Mouse (Mus musculus) intestine, embryonic 14.5 days (tissue): ENCODE data around the gene Utp4. TPM values are rescaled to one million over a fixed set of nuclear protein-coding genes. Genes with fewer than 3 reads are reported as not detected.
A peak's percentile ranks its signal among the peaks of the same experiment; 100 is the strongest.

Source experiments
- ATAC-seq: fragments of 200-750 bp; cut with Nextera tagmentation; replicated peaks from 2 replicates; pipeline ENCODE4 v1.8.0; 2017; ENCODE audit warnings: low read depth, moderate number of reproducible peaks, moderate TSS enrichment, moderate library complexity; ENCODE audit not compliant: low FRiP score, low TSS enrichment
- DNase-seq: peaks from one replicate; pipeline ENCODE4 v3.0.0-alpha.2; 2018; ENCODE audit warnings: low spot score
- H3K27ac ChIP-seq: fragments of 300-500 bp; sonication (generic); 2 replicates; pipeline ENCODE4 v1.5.1; 2014; ENCODE audit warnings: low read depth, mild to moderate bottlenecking, control low read depth
- H3K27me3 ChIP-seq: fragments of 300-500 bp; sonication (generic); replicated peaks from 2 replicates; pipeline ENCODE4 v1.6.1; 2014; ENCODE audit warnings: low read length, control low read depth; ENCODE audit not compliant: control insufficient read depth, insufficient read depth
- H3K36me3 ChIP-seq: fragments of 300-500 bp; sonication (generic); 2 replicates; pipeline ENCODE4 v1.6.1; 2014; ENCODE audit warnings: low read length, control low read depth; ENCODE audit not compliant: control insufficient read depth, insufficient read depth
- H3K4me1 ChIP-seq: fragments of 300-500 bp; sonication (generic); replicated peaks from 2 replicates; pipeline ENCODE4 v1.6.1; 2014; ENCODE audit warnings: low read length, control low read depth, mixed read lengths; ENCODE audit not compliant: control insufficient read depth, insufficient read depth
- H3K4me2 ChIP-seq: fragments of 300-500 bp; sonication (generic); 2 replicates; pipeline ENCODE4 v1.6.1; 2014; ENCODE audit warnings: low read length
- H3K4me3 ChIP-seq: fragments of 300-500 bp; sonication (generic); 2 replicates; pipeline ENCODE4 v1.5.1; 2014; ENCODE audit warnings: low read depth, low read length, control low read depth, mixed read lengths
- H3K9ac ChIP-seq: fragments of 300-500 bp; sonication (generic); 2 replicates; pipeline ENCODE4 v1.6.1; 2014; ENCODE audit warnings: mild to moderate bottlenecking, low read length
- H3K9me3 ChIP-seq: fragments of 300-500 bp; sonication (generic); 2 replicates; pipeline ENCODE4 v1.6.1; 2016; ENCODE audit warnings: low read length, control low read depth; ENCODE audit not compliant: control insufficient read depth
- WGBS: fragments of 180-500 bp; shearing (Covaris S2); extraction: QIAGEN DNeasy Blood & Tissue Kit; methylation state at CpG from one replicate; pipeline ENCODE4 v1.1.7; 2014; 5-methylcytosine and 5-hydroxymethylcytosine counted together
- polyA plus RNA-seq: library from polyadenylated mRNA; unstranded; fragments of >200 nt; fragmentation: Nextera tagmentation; extraction: Ambion mirVana; gene quantifications from 2 replicates; pipeline ENCODE4 v1.2.1, GENCODE M21; 2014

Gene Utp4
- polyA plus RNA-seq, 1 experiment from 2014 or later: 79.6 TPM

- H3K4me3 ChIP-seq: no peak overlapping the region
- no peak overlapping the region for H3K4me2 ChIP-seq
- H3K9ac ChIP-seq: no peak overlapping the region
- no peak for ATAC-seq
- DNase-seq: no peak
- no peaks in the 10 kb centered on the region for H3K9me3 ChIP-seq
- H3K4me1 ChIP-seq: peaks cover 9% of the 10 kb centered on the region; the same call in 1 of the 2 replicates
- no peaks in the 10 kb centered on the region for H3K27me3 ChIP-seq
- H3K27ac ChIP-seq: peak overlapping the region; percentile 48; the same call in 1 of the 2 replicates
- WGBS: 82% methylated on average over 5 of the region's 5 CpGs
- no peaks in the 10 kb centered on the region for H3K36me3 ChIP-seq
These were observed 36.5 kb downstream of the Utp4 start for GRCm38 (mm10) chr8:106929921-106930320.

- ATAC-seq: no peak
- Histone ChIP-seq H3K36me3 (no peaks in the 10 kb centered on the region), H3K4me3 (no peak overlapping the region; the same call in 1 of the 2 replicates), H3K4me1 (peaks cover 20% of the 10 kb centered on the region), H3K27me3 (no peaks in the 10 kb centered on the region), H3K9me3 (no peaks in the 10 kb centered on the region), H3K4me2 (peak overlapping the region; percentile 38), H3K27ac (no peak overlapping the region), H3K9ac (0 out of 2 replicates have a peak overlapping the region, but pooled peaks have one; percentile 10)
- DNase-seq: peak; percentile 65
- 15% methylated on average over 22 of the region's 22 CpGs for WGBS
These were observed 39.1 kb downstream of the Utp4 start for GRCm38 (mm10) chr8:106932376-106933065.

GRCm38 (mm10) chr8:106933506-106934143 lies 40.2 kb downstream of the Utp4 start:
- Histone ChIP-seq H3K9ac (no peak overlapping the region), H3K4me1 (peaks cover 29% of the 10 kb centered on the region), H3K9me3 (no peaks in the 10 kb centered on the region), H3K36me3 (no peaks in the 10 kb centered on the region), H3K27ac (no peak overlapping the region), H3K4me3 (no peak overlapping the region), H3K27me3 (no peaks in the 10 kb centered on the region), H3K4me2 (no peak overlapping the region)
- no peak for ATAC-seq
- 82% methylated on average over 4 of the region's 4 CpGs for WGBS
- DNase-seq: no peak

GRCm38 (mm10) chr8:106934226-106934977 lies 41.0 kb downstream of the Utp4 start:
- no peak overlapping the region for H3K27ac ChIP-seq
- ATAC-seq (no peak), DNase-seq (no peak)
- no peaks in the 10 kb centered on the region for H3K9me3 ChIP-seq
- H3K27me3 ChIP-seq: no peaks in the 10 kb centered on the region
- no peaks in the 10 kb centered on the region for H3K36me3 ChIP-seq
- no peak overlapping the region for H3K4me3 ChIP-seq
- no peak overlapping the region for H3K9ac ChIP-seq
- no peak overlapping the region for H3K4me2 ChIP-seq
- H3K4me1 ChIP-seq: peaks cover 24% of the 10 kb centered on the region
- WGBS: 85% methylated on average over 15 of the region's 16 CpGs

- H3K27me3 ChIP-seq: no peaks in the 10 kb centered on the region
- peak within 1 kb of the TSS; percentile 91 for H3K9ac ChIP-seq
- H3K4me1 ChIP-seq: peaks cover 20% of the 10 kb centered on the region
- H3K9me3 ChIP-seq: no peaks in the 10 kb centered on the region
- H3K27ac ChIP-seq: peak within 1 kb of the TSS; percentile 87
- ATAC-seq: peak; percentile 85
- 1% methylated on average over 39 of the region's 41 CpGs for WGBS
- peak; percentile 99 for DNase-seq
- peak within 1 kb of the TSS; percentile 90 for H3K4me2 ChIP-seq
- no peaks in the 10 kb centered on the region for H3K36me3 ChIP-seq
- H3K4me3 ChIP-seq: peak within 1 kb of the TSS; percentile 55
These were observed 42.0 kb downstream of the Utp4 start, which contains the start of gene Sntb2 for GRCm38 (mm10) chr8:106935324-106935869. Gene Sntb2, plus strand, starts transcription at chr8:106935750.

GRCm38 (mm10) chr8:106935899-106936477 lies 42.6 kb downstream of the Utp4 start:
- ATAC-seq: peak; percentile 73
- WGBS: 0% methylated on average over 61 of the region's 76 CpGs
- H3K4me2 ChIP-seq: peak overlapping the region; percentile 90

GRCm38 (mm10) chr8:106936478-106937051 lies 43.1 kb downstream of the Utp4 start:
- Histone ChIP-seq H3K4me2 (peak overlapping the region; percentile 90), H3K9ac (peak overlapping the region; percentile 91), H3K27me3 (no peaks in the 10 kb centered on the region), H3K4me1 (peaks cover 20% of the 10 kb centered on the region), H3K4me3 (peak overlapping the region; percentile 55), H3K27ac (peak overlapping the region; percentile 87), H3K36me3 (no peaks in the 10 kb centered on the region), H3K9me3 (no peaks in the 10 kb centered on the region)
- DNase-seq: peak; percentile 77
- ATAC-seq: no peak; the same call in 1 of the 2 replicates
- under 1% methylated on average over 26 of the region's 26 CpGs for WGBS

More at GRCm38 (mm10) chr8:106935899-106936477, 42.6 kb downstream of the Utp4 start:
- Histone ChIP-seq H3K27me3 (no peaks in the 10 kb centered on the region), H3K27ac (peak overlapping the region; percentile 87), H3K9me3 (no peaks in the 10 kb centered on the region), H3K4me1 (peaks cover 20% of the 10 kb centered on the region), H3K9ac (peak overlapping the region; percentile 91), H3K4me3 (peak overlapping the region; percentile 55), H3K36me3 (no peaks in the 10 kb centered on the region)
- DNase-seq: peak; percentile 80
